Mouse (Mus musculus): ENCODE measurements around the gene H2-Q2. TPM values are rescaled to one million over a fixed set of nuclear protein-coding genes. Genes with fewer than 3 reads are reported as not detected.
"Not testable (repeated sequence)": the region's sequence is repeated elsewhere in the genome, so short reads cannot be mapped to it uniquely, and the experiment has no call there.

The H2-Q2 gene
- polyA plus RNA-seq, 1 experiment from 2014 or later, result 16.3 TPM

DNA sequence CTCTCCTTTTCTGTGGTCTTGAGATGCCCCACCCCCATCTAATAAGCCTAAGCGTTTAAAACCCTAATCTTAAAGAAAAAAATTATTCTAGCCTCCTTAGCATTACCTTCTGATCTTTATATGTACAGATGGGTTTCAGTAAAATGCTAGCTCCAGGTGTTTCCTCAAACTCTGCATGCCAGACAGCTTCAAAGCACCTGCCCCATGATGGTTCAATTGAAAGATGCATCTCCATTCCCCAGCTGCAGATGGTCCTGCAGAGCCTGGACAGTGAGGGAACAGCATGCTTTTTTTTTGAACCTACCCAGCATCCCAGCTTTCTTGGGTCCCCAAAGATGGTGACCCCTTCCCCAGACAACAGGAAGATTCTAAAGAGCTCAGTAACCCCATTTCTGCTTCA lies 15.0 kb downstream of the H2-Q2 start:
- Histone ChIP-seq H3K36me3 (ENCODE audit: control insufficient read depth, insufficient read depth, low read length) (no peaks in the 10 kb centered on the region), H3K27me3 (ENCODE audit: control insufficient read depth, insufficient read depth, low read length) (peaks cover 5% of the 10 kb centered on the region; the same call in 1 of the 2 replicates), H3K9me3 (replicated peaks; ENCODE audit: control insufficient read depth, low read length) (no peaks in the 10 kb centered on the region), H3K4me3 (replicated peaks; ENCODE audit: low read length) (no peak overlapping the region), H3K27ac (ENCODE audit: low read length) (no peak overlapping the region), H3K9ac (ENCODE audit: low read length) (no peak overlapping the region), H3K4me2 (ENCODE audit: low read depth, low read length) (no peak overlapping the region), H3K4me1 (ENCODE audit: control insufficient read depth, insufficient read depth, low read length) (peaks cover 4% of the 10 kb centered on the region)
- ATAC-seq (ENCODE audit: insufficient read depth, low FRiP score), result no peak
- 21% methylated on average over 1 of the region's 1 CpGs for WGBS

DNA sequence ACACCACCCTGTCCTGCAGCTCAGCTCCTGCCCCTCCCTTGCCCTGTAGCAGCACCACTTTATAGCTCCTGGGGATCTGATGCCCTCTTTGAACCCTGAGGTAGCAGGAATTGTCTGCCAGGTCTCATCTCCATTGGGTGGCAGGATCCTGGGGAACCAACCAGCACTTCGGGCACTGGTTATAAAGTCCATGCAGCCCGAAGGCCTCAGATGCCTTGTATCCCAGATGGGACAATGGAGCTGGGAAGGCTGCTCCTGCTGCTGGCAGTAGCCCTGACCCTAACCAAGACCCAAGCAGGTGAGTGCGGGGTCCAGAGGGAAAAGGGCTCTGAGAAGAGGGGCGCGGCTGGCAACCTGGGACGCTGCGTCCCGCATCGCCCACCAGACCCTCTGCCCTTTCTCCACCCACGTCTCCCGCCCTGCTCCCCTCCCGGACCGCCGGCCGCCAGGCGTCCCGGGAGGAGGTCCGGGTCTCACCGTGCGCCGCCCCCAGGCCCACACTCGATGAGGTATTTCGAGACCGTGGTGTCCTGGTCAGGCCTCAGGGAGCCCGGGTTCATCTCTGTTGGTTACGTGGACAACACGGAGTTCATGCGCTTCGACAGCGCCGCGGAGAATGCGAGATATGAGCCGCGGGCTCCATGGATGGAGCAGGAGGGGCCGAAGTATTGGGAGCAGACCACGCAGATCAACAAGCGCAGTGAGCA lies 16.9 kb downstream of the H2-Q2 start:
- H3K4me3 ChIP-seq (replicated peaks; ENCODE audit: low read length), result peak overlapping the region; percentile 47
- H3K27me3 ChIP-seq (ENCODE audit: control insufficient read depth, insufficient read depth, low read length), result peaks cover 5% of the 10 kb centered on the region; the same call in 1 of the 2 replicates
- peak overlapping the region; percentile 78 for H3K4me2 ChIP-seq (ENCODE audit: low read depth, low read length)
- no peaks in the 10 kb centered on the region for H3K36me3 ChIP-seq (ENCODE audit: control insufficient read depth, insufficient read depth, low read length)
- ATAC-seq (ENCODE audit: insufficient read depth, low FRiP score), result peak; percentile 17; the same call in 1 of the 2 replicates
- H3K9ac ChIP-seq (ENCODE audit: low read length), result peak overlapping the region; percentile 58
- peaks cover 4% of the 10 kb centered on the region for H3K4me1 ChIP-seq (ENCODE audit: control insufficient read depth, insufficient read depth, low read length)
- no peak overlapping the region for H3K27ac ChIP-seq (ENCODE audit: low read length)
- WGBS, result 12% methylated on average over 37 of the region's 38 CpGs
- H3K9me3 ChIP-seq (replicated peaks; ENCODE audit: control insufficient read depth, low read length), result no peaks in the 10 kb centered on the region

- WGBS, result 19% methylated on average over 21 of the region's 21 CpGs
- no peak overlapping the region for H3K27ac ChIP-seq (ENCODE audit: low read length)
- no peaks in the 10 kb centered on the region for H3K36me3 ChIP-seq (ENCODE audit: control insufficient read depth, insufficient read depth, low read length)
- H3K27me3 ChIP-seq (ENCODE audit: control insufficient read depth, insufficient read depth, low read length), result peaks cover 5% of the 10 kb centered on the region; the same call in 1 of the 2 replicates
- H3K4me1 ChIP-seq (ENCODE audit: control insufficient read depth, insufficient read depth, low read length), result peaks cover 4% of the 10 kb centered on the region
- ATAC-seq (ENCODE audit: insufficient read depth, low FRiP score), result no peak
- H3K9me3 ChIP-seq (replicated peaks; ENCODE audit: control insufficient read depth, low read length), result no peaks in the 10 kb centered on the region
- H3K9ac ChIP-seq (ENCODE audit: low read length), result peak overlapping the region; percentile 58
- peak overlapping the region; percentile 47 for H3K4me3 ChIP-seq (replicated peaks; ENCODE audit: low read length)
- peak overlapping the region; percentile 78 for H3K4me2 ChIP-seq (ENCODE audit: low read depth, low read length)
These were observed 17.4 kb downstream of the H2-Q2 start for GRCm38 (mm10) chr17:35359470-35359862.

- no peaks in the 10 kb centered on the region; the same call in 1 of the 2 replicates for H3K27me3 ChIP-seq (ENCODE audit: control insufficient read depth, insufficient read depth, low read length)
- no peak within 1 kb of the TSS for H3K27ac ChIP-seq (ENCODE audit: low read length)
- H3K4me3 ChIP-seq (replicated peaks; ENCODE audit: low read length), result peak within 1 kb of the TSS; percentile 64
- no peaks in the 10 kb centered on the region for H3K4me1 ChIP-seq (ENCODE audit: control insufficient read depth, insufficient read depth, low read length)
- ATAC-seq (ENCODE audit: insufficient read depth, low FRiP score), result peak; percentile 95
- peak within 1 kb of the TSS; percentile 76 for H3K9ac ChIP-seq (ENCODE audit: low read length)
- WGBS, result under 1% methylated on average over 16 of the region's 16 CpGs
- no peaks in the 10 kb centered on the region for H3K36me3 ChIP-seq (ENCODE audit: control insufficient read depth, insufficient read depth, low read length)
- no peaks in the 10 kb centered on the region for H3K9me3 ChIP-seq (replicated peaks; ENCODE audit: control insufficient read depth, low read length)
- peak within 1 kb of the TSS; percentile 96 for H3K4me2 ChIP-seq (ENCODE audit: low read depth, low read length)
These were observed 37.3 kb downstream of the H2-Q2 start, which contains the start of gene H2-Q4 for GRCm38 (mm10) chr17:35379369-35379728. TSS of gene H2-Q4 (plus strand) at chr17:35379617.

DNA sequence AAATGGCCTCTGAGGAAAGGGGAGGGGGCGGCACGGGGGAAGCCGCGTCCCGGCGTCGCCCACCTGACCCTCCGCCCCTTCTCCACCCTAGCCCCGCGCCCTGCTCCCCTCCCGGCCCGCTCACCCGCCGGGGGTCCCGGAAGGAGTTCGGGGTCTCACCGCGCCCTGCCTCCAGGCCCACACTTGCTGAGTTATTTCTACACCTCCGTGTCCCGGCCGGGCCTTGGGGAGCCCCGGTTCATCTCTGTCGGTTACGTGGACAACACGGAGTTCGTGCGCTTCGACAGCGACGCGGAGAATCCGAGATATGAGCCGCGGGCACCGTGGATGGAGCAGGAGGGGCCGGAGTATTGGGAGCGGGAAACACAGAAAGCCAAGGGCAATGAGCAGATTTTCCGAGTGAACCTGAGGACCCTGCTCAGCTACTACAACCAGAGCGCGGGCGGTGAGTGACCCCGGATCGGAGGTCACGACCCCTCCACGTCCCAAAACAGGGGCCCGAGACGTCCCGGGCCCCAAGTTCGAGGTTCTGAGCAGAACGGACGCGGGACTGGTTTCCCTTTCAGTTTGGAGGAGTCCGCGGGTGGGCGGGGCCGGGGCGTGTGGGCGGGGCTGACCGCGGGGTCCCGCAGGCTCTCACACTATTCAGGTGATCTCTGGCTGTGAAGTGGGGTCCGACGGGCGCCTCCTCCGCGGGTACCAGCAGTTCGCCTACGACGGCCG lies 37.8 kb downstream of the H2-Q2 start:
- H3K27ac ChIP-seq (ENCODE audit: low read length), result no peak overlapping the region
- WGBS, result under 1% methylated on average over 70 of the region's 70 CpGs
- no peaks in the 10 kb centered on the region; the same call in 1 of the 2 replicates for H3K27me3 ChIP-seq (ENCODE audit: control insufficient read depth, insufficient read depth, low read length)
- H3K9ac ChIP-seq (ENCODE audit: low read length), result peak overlapping the region; percentile 76
- no peaks in the 10 kb centered on the region for H3K4me1 ChIP-seq (ENCODE audit: control insufficient read depth, insufficient read depth, low read length)
- no peaks in the 10 kb centered on the region for H3K9me3 ChIP-seq (replicated peaks; ENCODE audit: control insufficient read depth, low read length)
- H3K36me3 ChIP-seq (ENCODE audit: control insufficient read depth, insufficient read depth, low read length), result no peaks in the 10 kb centered on the region
- ATAC-seq (ENCODE audit: insufficient read depth, low FRiP score), result peak; percentile 70
- H3K4me3 ChIP-seq (replicated peaks; ENCODE audit: low read length), result peak overlapping the region; percentile 64
- H3K4me2 ChIP-seq (ENCODE audit: low read depth, low read length), result peak overlapping the region; percentile 96

DNA sequence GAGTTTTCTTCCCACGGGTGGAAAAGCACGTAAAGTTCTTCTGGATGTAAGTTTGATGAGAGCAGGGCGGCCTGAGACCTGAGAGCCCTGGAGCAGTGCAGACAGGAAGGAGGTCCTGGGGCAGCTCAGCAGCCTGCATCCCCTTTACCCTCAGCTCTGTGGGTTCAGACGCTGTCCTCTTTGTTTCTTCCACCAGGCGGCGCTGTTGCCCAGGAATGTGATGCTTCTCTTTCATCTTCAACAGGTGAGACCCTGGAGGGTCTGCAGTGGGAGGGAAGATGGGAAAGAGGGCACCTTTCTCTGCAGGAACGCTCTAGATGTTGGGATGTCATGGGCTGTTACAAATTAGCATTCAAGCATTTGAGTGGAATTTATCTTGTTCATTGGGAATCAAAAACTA lies 47.8 kb downstream of the H2-Q2 start:
- not testable (repeated sequence) for H3K4me3 ChIP-seq (replicated peaks; ENCODE audit: low read length); H3K36me3 ChIP-seq (ENCODE audit: control insufficient read depth, insufficient read depth, low read length); ATAC-seq (ENCODE audit: insufficient read depth, low FRiP score); H3K27me3 ChIP-seq (ENCODE audit: control insufficient read depth, insufficient read depth, low read length); H3K4me2 ChIP-seq (ENCODE audit: low read depth, low read length); H3K27ac ChIP-seq (ENCODE audit: low read length); H3K4me1 ChIP-seq (ENCODE audit: control insufficient read depth, insufficient read depth, low read length); H3K9me3 ChIP-seq (replicated peaks; ENCODE audit: control insufficient read depth, low read length); H3K9ac ChIP-seq (ENCODE audit: low read length)
- 7% methylated on average over 7 of the region's 7 CpGs for WGBS

GRCm38 (mm10) chr17:35392671-35393070 lies 50.6 kb downstream of the H2-Q2 start:
- H3K27ac ChIP-seq (ENCODE audit: low read length); ATAC-seq (ENCODE audit: insufficient read depth, low FRiP score); H3K27me3 ChIP-seq (ENCODE audit: control insufficient read depth, insufficient read depth, low read length); H3K9ac ChIP-seq (ENCODE audit: low read length); H3K36me3 ChIP-seq (ENCODE audit: control insufficient read depth, insufficient read depth, low read length); H3K4me1 ChIP-seq (ENCODE audit: control insufficient read depth, insufficient read depth, low read length); H3K4me3 ChIP-seq (replicated peaks; ENCODE audit: low read length); H3K4me2 ChIP-seq (ENCODE audit: low read depth, low read length); H3K9me3 ChIP-seq (replicated peaks; ENCODE audit: control insufficient read depth, low read length): not testable (repeated sequence)
- 70% methylated on average over 2 of the region's 2 CpGs for WGBS

DNA sequence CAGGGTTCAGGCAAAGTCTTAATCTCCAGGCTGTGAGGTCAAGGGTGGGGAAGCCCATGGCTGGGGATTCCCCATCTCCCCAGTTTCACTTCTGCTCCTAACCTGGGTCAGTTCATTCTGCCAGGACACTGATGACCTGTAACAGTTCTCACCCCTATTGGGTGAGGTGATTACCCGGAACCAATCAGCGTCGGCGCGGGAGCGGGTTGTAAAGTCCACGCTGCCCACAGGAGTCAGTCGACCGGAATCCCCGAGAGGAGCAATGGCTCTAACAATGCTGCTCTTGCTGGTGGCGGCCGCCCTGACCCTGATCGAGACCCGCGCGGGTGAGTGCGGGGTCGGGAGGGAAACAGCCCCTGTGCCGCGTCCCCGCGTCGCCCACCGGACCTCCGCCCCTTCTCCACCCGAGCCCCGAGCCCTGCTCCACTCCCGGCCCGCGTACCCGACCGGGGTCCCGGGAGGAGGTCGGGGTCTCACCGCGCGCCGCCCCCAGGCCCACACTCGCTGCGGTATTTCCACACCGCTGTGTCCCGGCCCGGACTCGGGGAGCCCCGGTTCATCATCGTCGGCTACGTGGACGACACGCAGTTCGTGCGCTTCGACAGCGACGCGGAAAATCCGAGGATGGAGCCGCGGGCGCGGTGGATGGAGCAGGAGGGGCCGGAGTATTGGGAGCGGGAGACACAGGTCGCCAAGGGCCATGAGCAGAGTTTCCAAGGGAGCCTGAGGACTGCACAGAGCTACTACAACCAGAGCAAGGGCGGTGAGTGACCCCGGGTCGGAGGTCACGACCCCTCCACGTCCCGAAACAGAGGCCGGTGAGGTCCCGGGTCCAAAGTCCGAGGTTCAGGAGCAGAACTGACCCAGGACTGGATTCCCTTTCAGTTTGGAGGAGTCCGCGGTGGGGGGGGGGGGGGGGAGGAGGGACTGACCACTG lies 52.1 kb downstream of the H2-Q2 start:
- H3K4me3 ChIP-seq (replicated peaks; ENCODE audit: low read length), result peak overlapping the region; percentile 25; the same call in 1 of the 2 replicates
- H3K4me2 ChIP-seq (ENCODE audit: low read depth, low read length), result peak overlapping the region; percentile 42
- WGBS, result 2% methylated on average over 51 of the region's 75 CpGs
- H3K36me3 ChIP-seq (ENCODE audit: control insufficient read depth, insufficient read depth, low read length); H3K4me1 ChIP-seq (ENCODE audit: control insufficient read depth, insufficient read depth, low read length); H3K27me3 ChIP-seq (ENCODE audit: control insufficient read depth, insufficient read depth, low read length); H3K9ac ChIP-seq (ENCODE audit: low read length); H3K27ac ChIP-seq (ENCODE audit: low read length); H3K9me3 ChIP-seq (replicated peaks; ENCODE audit: control insufficient read depth, low read length): not testable (repeated sequence)
- peak; percentile 77 for ATAC-seq (ENCODE audit: insufficient read depth, low FRiP score)
